Mouse (Mus musculus) embryonic facial prominence, embryonic 11.5 days (tissue): ENCODE data around the gene Trip6. TPM values are rescaled to one million over a fixed set of nuclear protein-coding genes. Genes with fewer than 3 reads are reported as not detected.

Experiments used
- ATAC-seq: fragments of 200-750 bp; cut with Nextera tagmentation; replicated peaks from 2 replicates; pipeline ENCODE4 v1.8.0; 2017; ENCODE audit warnings: low read depth; ENCODE audit not compliant: insufficient number of reproducible peaks, low FRiP score, low TSS enrichment
- DNase-seq: peaks from one replicate; pipeline ENCODE4 v3.0.0-alpha.2; 2015; ENCODE audit warnings: low spot score
- H3K27ac ChIP-seq: fragments of 300-500 bp; sonication (generic); replicated peaks from 2 replicates; pipeline ENCODE4 v1.5.1; 2014; ENCODE audit warnings: mild to moderate bottlenecking, low read depth, low read length, control low read depth
- H3K27me3 ChIP-seq: fragments of 300-500 bp; sonication (generic); 2 replicates; pipeline ENCODE4 v1.6.1; 2014; ENCODE audit warnings: mild to moderate bottlenecking, low read length, moderate library complexity, mixed read lengths; ENCODE audit not compliant: control insufficient read depth, insufficient read depth
- H3K36me3 ChIP-seq: fragments of 300-500 bp; sonication (generic); replicated peaks from 2 replicates; pipeline ENCODE4 v1.6.1; 2014; ENCODE audit warnings: low read depth, mild to moderate bottlenecking, low read length, moderate library complexity, mixed read lengths; ENCODE audit not compliant: control insufficient read depth, insufficient read depth
- H3K4me1 ChIP-seq: fragments of 300-500 bp; sonication (generic); 2 replicates; pipeline ENCODE4 v1.6.1; 2014; ENCODE audit warnings: low read length, mixed read lengths; ENCODE audit not compliant: control insufficient read depth, insufficient read depth
- H3K4me2 ChIP-seq: fragments of 300-500 bp; sonication (generic); 2 replicates; pipeline ENCODE4 v1.6.1; 2014; ENCODE audit warnings: low read depth, mild to moderate bottlenecking, control low read depth, low read length, moderate library complexity
- H3K4me3 ChIP-seq: fragments of 300-500 bp; sonication (generic); 2 replicates; pipeline ENCODE4 v1.5.1; 2014; ENCODE audit warnings: low read depth, low read length, control low read depth
- H3K9ac ChIP-seq: fragments of 300-500 bp; sonication (generic); replicated peaks from 2 replicates; pipeline ENCODE4 v1.6.1; 2014; ENCODE audit warnings: mild to moderate bottlenecking, control low read depth, low read length
- H3K9me3 ChIP-seq: fragments of 300-500 bp; sonication (generic); replicated peaks from 2 replicates; pipeline ENCODE4 v1.6.1; 2016; ENCODE audit warnings: mild to moderate bottlenecking, low read length, inconsistent platforms, mixed read lengths; ENCODE audit not compliant: control insufficient read depth
- WGBS: fragments of 180-500 bp; shearing (Covaris S2); extraction: QIAGEN DNeasy Blood & Tissue Kit; methylation state at CpG from one replicate; pipeline ENCODE4 v1.1.7; 2014; 5-methylcytosine and 5-hydroxymethylcytosine counted together
- microRNA-seq: library from miRNA; unstranded; fragments of <30 nt; microRNA quantifications from one replicate; pipeline ENCODE4, GENCODE M21; 2016; ENCODE audit warnings: borderline number of aligned reads
- polyA plus RNA-seq: library from polyadenylated mRNA; unstranded; fragments of >200 nt; fragmentation: Nextera tagmentation; extraction: Ambion mirVana; gene quantifications from 2 replicates; pipeline ENCODE4 v1.2.1, GENCODE M21; 2014

The Trip6 gene
- polyA plus RNA-seq, 1 experiment from 2014 or later = 40.3 TPM

GRCm38 (mm10) chr5:137264787-137265186, 49.4 kb downstream of the Trip6 start:
- DNase-seq = no peak
- H3K4me1 ChIP-seq = no peaks in the 10 kb centered on the region
- 90% methylated on average over 11 of the region's 11 CpGs for WGBS

GRCm38 (mm10) chr5:137263897-137264720, 50.1 kb downstream of the Trip6 start:
- WGBS = 88% methylated on average over 14 of the region's 14 CpGs

More at GRCm38 (mm10) chr5:137264787-137265186, 49.4 kb downstream of the Trip6 start:
- Histone ChIP-seq H3K27ac (no peak overlapping the region), H3K9ac (no peak overlapping the region), H3K4me3 (no peak overlapping the region), H3K36me3 (no peaks in the 10 kb centered on the region), H3K9me3 (no peaks in the 10 kb centered on the region), H3K27me3 (no peaks in the 10 kb centered on the region), H3K4me2 (no peak overlapping the region)
- no peak for ATAC-seq

More at GRCm38 (mm10) chr5:137263897-137264720, 50.1 kb downstream of the Trip6 start:
- Histone ChIP-seq H3K27me3 (no peaks in the 10 kb centered on the region), H3K4me1 (no peaks in the 10 kb centered on the region), H3K27ac (no peak overlapping the region), H3K36me3 (no peaks in the 10 kb centered on the region), H3K9ac (no peak overlapping the region), H3K9me3 (no peaks in the 10 kb centered on the region), H3K4me2 (no peak overlapping the region), H3K4me3 (no peak overlapping the region)
- ATAC-seq (no peak), DNase-seq (no peak)

Small RNA genes lying within 50 kb of the gene (microRNA-seq; reads per million reads assigned to microRNA genes)
- gene Mir7036 = not detected
- gene Mir8116 = not detected

Other genes with a start within 250 kb of the Trip6 start
- gene Serpine1, start 242.1 kb downstream of the Trip6 start, polyA plus RNA-seq = 0.17 TPM in 1 of 2 replicates, not detected in the other
- 3.6 and 4.6 TPM in 2 replicates for gene Trim56, start 198.2 kb downstream of the Trip6 start, polyA plus RNA-seq
- gene Muc3, start 165.1 kb downstream of the Trip6 start, polyA plus RNA-seq = not detected in 2 replicates
- not detected in 2 replicates for gene Muc3a, start 102.0 kb downstream of the Trip6 start, polyA plus RNA-seq
- gene Ache, start 26.9 kb downstream of the Trip6 start, polyA plus RNA-seq = 3.5 and 6.3 TPM in 2 replicates
- 6.6 and 7.8 TPM in 2 replicates for gene Ufsp1, start 19.8 kb downstream of the Trip6 start, polyA plus RNA-seq
- gene Srrt, start 6.7 kb downstream of the Trip6 start, polyA plus RNA-seq = 136 and 148 TPM in 2 replicates
- gene Slc12a9, start 19.2 kb upstream of the Trip6 start, polyA plus RNA-seq = 3.0 and 4.2 TPM in 2 replicates
- gene Ephb4, start 35.7 kb upstream of the Trip6 start, polyA plus RNA-seq = 46.4 and 52.3 TPM in 2 replicates
- gene Zan, start 162.7 kb upstream of the Trip6 start, polyA plus RNA-seq = 0.04 and 0.06 TPM in 2 replicates
- 54.0 and 55.9 TPM in 2 replicates for gene Pop7, start 188.1 kb upstream of the Trip6 start, polyA plus RNA-seq
- 8.5 and 8.7 TPM in 2 replicates for gene Gigyf1, start 204.1 kb upstream of the Trip6 start, polyA plus RNA-seq
- gene Epo, start 218.8 kb upstream of the Trip6 start, polyA plus RNA-seq = 0.63 and 0.95 TPM in 2 replicates
- 352 and 367 TPM in 2 replicates for gene Gnb2, start 219.1 kb upstream of the Trip6 start, polyA plus RNA-seq
- gene Actl6b, start 239.1 kb upstream of the Trip6 start, polyA plus RNA-seq = 6.5 and 9.3 TPM in 2 replicates